Mouse (Mus musculus): ENCODE data around the gene Shmt1. TPM values are rescaled to one million over a fixed set of nuclear protein-coding genes. Genes with fewer than 3 reads are reported as not detected.
"Not testable (repeated sequence)": the region's sequence is repeated elsewhere in the genome, so short reads cannot be mapped to it uniquely, and the experiment has no call there.

Gene Shmt1
- polyA plus RNA-seq (2012; rRNA removed) = 27.4 and 29.9 TPM in 2 replicates

DNA sequence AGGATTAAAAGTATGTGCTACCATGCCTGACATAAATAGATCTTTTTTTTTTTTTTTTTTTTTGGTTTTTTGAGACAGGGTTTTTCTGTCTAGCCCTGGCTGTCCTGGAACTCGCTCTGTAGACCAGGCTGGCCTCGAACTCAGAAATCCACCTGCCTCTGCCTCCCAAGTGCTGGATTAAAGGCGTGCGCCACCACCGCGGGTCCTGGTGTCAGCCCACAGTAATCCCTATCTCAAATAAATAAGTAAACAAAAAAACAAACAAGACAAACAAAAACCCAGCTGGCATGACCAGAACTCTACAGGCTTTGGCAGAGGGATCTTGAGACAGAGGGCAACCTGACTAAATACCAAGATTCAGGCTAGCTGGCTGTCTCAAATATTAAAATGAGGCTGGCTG is at the start of gene Shmt1:
Gene Shmt1, minus strand, starts transcription at position 101 of the 400 bp plus-strand sequence.
- peak within 1 kb of the TSS; percentile 49 for H3K4me3 ChIP-seq (ENCODE audit: control insufficient read depth, insufficient read depth, low read length)
- H3K4me1 ChIP-seq (replicated peaks; ENCODE audit: control insufficient read depth, insufficient read depth, low read length); H3K27me3 ChIP-seq (ENCODE audit: control insufficient read depth, insufficient read depth, low read length); H3K36me3 ChIP-seq (ENCODE audit: control insufficient read depth, insufficient read depth, low read length); H3K27ac ChIP-seq (ENCODE audit: control insufficient read depth, insufficient read depth, low read length); DNase-seq: not testable (repeated sequence)
- 37% methylated on average over 6 of the region's 6 CpGs for WGBS

- H3K27ac ChIP-seq (ENCODE audit: control insufficient read depth, insufficient read depth, low read length) = no peak overlapping the region
- 96% methylated on average over 3 of the region's 3 CpGs for WGBS
- H3K36me3 ChIP-seq (ENCODE audit: control insufficient read depth, insufficient read depth, low read length) = peaks cover 37% of the 10 kb centered on the region
- no peak for DNase-seq
- no peak for TF ChIP-seq POLR2A (IDR thresholded peaks at IDR 0.05; ENCODE audit: control insufficient read depth, extremely low read depth, insufficient read depth, low read length, poor library complexity)
- no peak for TF ChIP-seq CTCF (IDR thresholded peaks at IDR 0.05; ENCODE audit: borderline replicate concordance, control insufficient read depth, extremely low read depth, insufficient read depth, low read length, poor library complexity)
- no peaks in the 10 kb centered on the region for H3K27me3 ChIP-seq (ENCODE audit: control insufficient read depth, insufficient read depth, low read length)
- no peak overlapping the region for H3K4me3 ChIP-seq (ENCODE audit: control insufficient read depth, insufficient read depth, low read length)
- no peaks in the 10 kb centered on the region for H3K4me1 ChIP-seq (replicated peaks; ENCODE audit: control insufficient read depth, insufficient read depth, low read length)
Observed at GRCm38 (mm10) chr11:60856587-60856986, 45.1 kb upstream of the Shmt1 start.

DNA sequence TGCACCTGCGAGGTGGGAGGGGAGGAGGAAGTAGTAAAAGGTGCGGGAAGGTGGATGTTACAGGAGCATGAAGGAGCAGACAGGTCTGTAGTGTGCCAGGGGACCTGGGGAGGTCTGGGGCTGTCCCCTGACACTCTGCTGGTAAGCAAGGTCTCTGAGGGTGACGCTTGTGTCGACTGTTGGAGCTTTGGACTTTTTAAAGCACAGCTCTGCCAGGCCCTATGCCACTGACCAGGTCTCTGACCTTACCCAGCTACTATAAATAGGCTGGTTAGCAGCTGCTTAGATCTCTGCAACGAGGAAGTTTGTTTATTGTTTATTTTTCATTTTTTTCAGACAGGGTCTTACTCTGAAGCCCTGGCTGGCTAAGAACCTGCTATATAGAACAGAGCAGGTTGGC is 33.9 kb upstream of the Shmt1 start:
- no peaks in the 10 kb centered on the region for H3K27me3 ChIP-seq (ENCODE audit: control insufficient read depth, insufficient read depth, low read length)
- no peaks in the 10 kb centered on the region for H3K4me1 ChIP-seq (replicated peaks; ENCODE audit: control insufficient read depth, insufficient read depth, low read length)
- H3K4me3 ChIP-seq (ENCODE audit: control insufficient read depth, insufficient read depth, low read length) = no peak overlapping the region
- no peak for DNase-seq
- WGBS = 95% methylated on average over 5 of the region's 5 CpGs
- no peak for TF ChIP-seq CTCF (IDR thresholded peaks at IDR 0.05; ENCODE audit: borderline replicate concordance, control insufficient read depth, extremely low read depth, insufficient read depth, low read length, poor library complexity)
- H3K36me3 ChIP-seq (ENCODE audit: control insufficient read depth, insufficient read depth, low read length) = peaks cover 8% of the 10 kb centered on the region; the same call in 1 of the 2 replicates
- H3K27ac ChIP-seq (ENCODE audit: control insufficient read depth, insufficient read depth, low read length) = no peak overlapping the region

- Histone ChIP-seq H3K4me3 (ENCODE audit: control insufficient read depth, insufficient read depth, low read length) (no peak overlapping the region), H3K36me3 (ENCODE audit: control insufficient read depth, insufficient read depth, low read length) (no peaks in the 10 kb centered on the region; the same call in 1 of the 2 replicates), H3K27ac (ENCODE audit: control insufficient read depth, insufficient read depth, low read length) (no peak overlapping the region), H3K4me1 (replicated peaks; ENCODE audit: control insufficient read depth, insufficient read depth, low read length) (no peaks in the 10 kb centered on the region; the same call in 1 of the 2 replicates), H3K27me3 (ENCODE audit: control insufficient read depth, insufficient read depth, low read length) (no peaks in the 10 kb centered on the region)
- TF ChIP-seq CTCF (IDR thresholded peaks at IDR 0.05; ENCODE audit: borderline replicate concordance, control insufficient read depth, extremely low read depth, insufficient read depth, low read length, poor library complexity) (no peak), POLR2A (IDR thresholded peaks at IDR 0.05; ENCODE audit: control insufficient read depth, extremely low read depth, insufficient read depth, low read length, poor library complexity) (no peak)
- WGBS = 97% methylated on average over 5 of the region's 5 CpGs
- no peak for DNase-seq
Observed at GRCm38 (mm10) chr11:60843412-60843811, 31.9 kb upstream of the Shmt1 start.

- WGBS = 71% methylated on average over 12 of the region's 12 CpGs
Observed at GRCm38 (mm10) chr11:60841467-60842200, 30.1 kb upstream of the Shmt1 start.

DNA sequence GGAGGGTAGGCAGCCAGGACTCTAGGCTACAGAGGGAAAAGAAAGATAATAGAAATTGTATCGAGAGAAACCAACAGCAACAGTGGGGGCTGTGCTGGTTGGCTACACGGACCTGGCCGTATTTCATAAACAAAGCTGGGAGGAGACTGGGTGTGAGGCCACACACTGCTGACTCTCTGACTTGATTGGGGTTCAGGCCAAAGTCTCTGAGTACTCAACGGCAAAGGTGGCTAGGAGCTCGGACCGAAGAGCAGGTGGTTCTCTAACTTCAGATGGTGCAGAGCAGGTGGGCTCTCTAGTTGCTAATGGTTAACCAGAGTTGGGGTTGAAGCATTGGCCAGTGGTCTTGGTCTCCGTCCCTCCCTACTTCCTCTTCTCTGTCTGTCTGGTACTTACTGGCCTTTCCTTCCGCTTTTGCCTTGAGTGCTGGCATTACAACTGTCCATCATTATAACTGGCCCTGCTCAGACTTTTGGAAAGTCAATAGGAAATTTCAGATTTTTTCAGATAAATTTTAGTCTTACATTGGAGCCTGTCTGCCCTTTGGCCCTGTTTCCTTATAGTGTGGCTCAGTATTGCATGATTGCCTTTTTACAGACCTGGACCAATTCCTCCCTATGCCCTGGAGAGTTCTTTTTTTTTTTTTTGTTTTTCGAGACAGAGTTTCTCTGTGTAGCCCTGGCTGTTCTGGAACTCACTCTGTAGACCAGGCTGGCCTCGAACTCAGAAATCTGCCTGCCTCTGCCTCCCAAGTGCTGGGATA is 26.3 kb upstream of the Shmt1 start:
- H3K36me3 ChIP-seq (ENCODE audit: control insufficient read depth, insufficient read depth, low read length) = no peaks in the 10 kb centered on the region
- no peaks in the 10 kb centered on the region for H3K27me3 ChIP-seq (ENCODE audit: control insufficient read depth, insufficient read depth, low read length)
- no peak for DNase-seq
- TF ChIP-seq CTCF (IDR thresholded peaks at IDR 0.05; ENCODE audit: borderline replicate concordance, control insufficient read depth, extremely low read depth, insufficient read depth, low read length, poor library complexity) (no peak), POLR2A (IDR thresholded peaks at IDR 0.05; ENCODE audit: control insufficient read depth, extremely low read depth, insufficient read depth, low read length, poor library complexity) (no peak)
- no peak overlapping the region; the same call in 1 of the 2 replicates for H3K27ac ChIP-seq (ENCODE audit: control insufficient read depth, insufficient read depth, low read length)
- no peaks in the 10 kb centered on the region; the same call in 1 of the 2 replicates for H3K4me1 ChIP-seq (replicated peaks; ENCODE audit: control insufficient read depth, insufficient read depth, low read length)
- no peak overlapping the region for H3K4me3 ChIP-seq (ENCODE audit: control insufficient read depth, insufficient read depth, low read length)
- 92% methylated on average over 10 of the region's 10 CpGs for WGBS

More at GRCm38 (mm10) chr11:60841467-60842200, 30.1 kb upstream of the Shmt1 start:
- Histone ChIP-seq H3K4me3 (ENCODE audit: control insufficient read depth, insufficient read depth, low read length) (no peak overlapping the region), H3K4me1 (replicated peaks; ENCODE audit: control insufficient read depth, insufficient read depth, low read length) (no peaks in the 10 kb centered on the region; the same call in 1 of the 2 replicates), H3K36me3 (ENCODE audit: control insufficient read depth, insufficient read depth, low read length) (no peaks in the 10 kb centered on the region), H3K27me3 (ENCODE audit: control insufficient read depth, insufficient read depth, low read length) (no peaks in the 10 kb centered on the region), H3K27ac (ENCODE audit: control insufficient read depth, insufficient read depth, low read length) (no peak overlapping the region)
- TF ChIP-seq CTCF (IDR thresholded peaks at IDR 0.05; ENCODE audit: borderline replicate concordance, control insufficient read depth, extremely low read depth, insufficient read depth, low read length, poor library complexity) (no peak), POLR2A (IDR thresholded peaks at IDR 0.05; ENCODE audit: control insufficient read depth, extremely low read depth, insufficient read depth, low read length, poor library complexity) (no peak)
- DNase-seq = no peak

All from thymus, adult 2 months (tissue).